Mouse (Mus musculus): Measurements from ENCODE around the gene Clec4n. TPM values are rescaled to one million over a fixed set of nuclear protein-coding genes. Genes with fewer than 3 reads are reported as not detected.
"Not testable (repeated sequence)": the region's sequence is repeated elsewhere in the genome, so short reads cannot be mapped to it uniquely, and the experiment has no call there.

Clec4n gene
- total RNA-seq, 2 experiments from 2014 or later = 1.5 to 3.1 TPM

DNA sequence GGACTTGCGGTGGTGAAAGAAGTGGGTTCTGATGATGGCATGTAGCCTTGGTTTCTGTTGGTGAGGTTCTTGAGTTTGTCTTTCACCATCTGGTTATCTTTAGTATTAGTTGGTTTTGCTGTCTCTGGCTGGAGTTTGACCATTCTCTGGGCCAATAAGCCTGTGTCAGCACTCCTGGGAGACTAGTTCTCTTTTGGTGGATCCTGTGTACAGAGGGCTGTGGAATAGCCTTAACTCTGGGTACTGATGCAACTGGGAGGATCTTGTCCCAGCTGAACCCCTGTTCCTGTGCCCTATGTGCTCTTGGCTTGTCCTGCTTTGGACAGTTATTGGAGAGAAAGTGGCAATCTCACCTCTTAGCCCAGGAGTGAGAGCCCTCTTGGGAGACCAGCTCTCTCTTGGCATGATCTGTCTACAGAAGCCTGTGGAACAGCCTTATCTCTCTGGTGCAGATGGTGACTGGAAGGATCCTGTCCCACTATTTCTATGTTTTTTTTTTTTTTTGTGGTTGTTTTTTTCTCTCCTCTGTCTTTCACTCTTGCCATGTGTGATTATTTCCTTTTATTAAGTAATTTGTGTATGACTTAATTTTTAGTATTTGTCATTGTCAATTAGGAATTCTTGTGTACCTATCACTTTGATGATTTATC lies 63.2 kb downstream of the Clec4n start:
- DNase-seq = no peak

DNA sequence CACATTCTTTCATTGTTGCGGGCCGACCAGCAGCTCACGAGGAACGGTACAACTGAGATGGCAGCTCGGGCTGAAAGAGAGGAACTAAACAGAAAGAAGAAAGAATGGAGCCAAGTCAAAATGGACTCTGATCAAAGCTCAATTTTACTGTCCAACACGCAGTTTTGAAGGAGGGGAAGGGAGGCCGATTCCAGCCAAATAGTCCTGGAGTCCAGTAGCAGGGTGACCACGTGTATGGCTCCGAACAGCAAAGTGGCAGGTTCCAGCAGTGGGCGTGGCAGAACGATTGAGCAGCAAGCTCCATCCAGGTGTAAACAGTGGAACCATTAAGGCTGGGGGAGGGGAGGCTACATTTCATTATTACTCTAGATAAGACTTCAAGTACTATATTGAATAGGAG lies 63.9 kb downstream of the Clec4n start:
- DNase-seq = not testable (repeated sequence)

Other genes starting within 250 kb of the Clec4n start
- gene Clec4a4, start 239.5 kb upstream of the Clec4n start, total RNA-seq (2021) = not detected
- gene Clec4b1, start 179.9 kb upstream of the Clec4n start, total RNA-seq (2021) = under 1 TPM in 1 of 2 experiments, not detected in 1; 0.97 TPM
- 1 to 10 TPM; 2.3 to 5.2 TPM for gene Clec4a2, start 123.4 kb upstream of the Clec4n start, total RNA-seq (2021)
- not detected for gene Clec4b2, start 57.0 kb upstream of the Clec4n start, total RNA-seq (2021)
- under 1 TPM; 0.21 to 0.60 TPM for gene Clec4d, start 32.3 kb downstream of the Clec4n start, total RNA-seq (2021)
- under 1 TPM; 0.15 to 0.18 TPM for gene Clec4e, start 60.0 kb downstream of the Clec4n start, total RNA-seq (2021)
- not detected for gene Vmn2r19, start 78.5 kb downstream of the Clec4n start, total RNA-seq (2021)
- not detected for gene Vmn2r20, start 188.3 kb downstream of the Clec4n start, total RNA-seq (2021)

Measured in adrenal gland, postnatal 10 days (tissue).